Mouse (Mus musculus) adrenal gland, adult 18-20 months (tissue): ENCODE results near the gene Rnf151. TPM values are rescaled to one million over a fixed set of nuclear protein-coding genes. Genes with fewer than 3 reads are reported as not detected.
A peak's percentile ranks its signal among the peaks of the same experiment; 100 is the strongest.
"Not testable (repeated sequence)": the region's sequence is repeated elsewhere in the genome, so short reads cannot be mapped to it uniquely, and the experiment has no call there.

Experiments
- DNase-seq, 2 experiments: peaks; one replicate each; pipeline ENCODE4 v3.0.0; 2021 to 2022; ENCODE audit warnings: low spot score in 2 of 2
- total RNA-seq, 2 experiments: library from RNA; stranded (reverse); gene quantifications; 1 replicate in 1 of 2; 2 replicates in 1 of 2; pipeline ENCODE4 v1.2.3; 2021

Gene Rnf151
- total RNA-seq, 2 experiments from 2014 or later: not detected

DNA sequence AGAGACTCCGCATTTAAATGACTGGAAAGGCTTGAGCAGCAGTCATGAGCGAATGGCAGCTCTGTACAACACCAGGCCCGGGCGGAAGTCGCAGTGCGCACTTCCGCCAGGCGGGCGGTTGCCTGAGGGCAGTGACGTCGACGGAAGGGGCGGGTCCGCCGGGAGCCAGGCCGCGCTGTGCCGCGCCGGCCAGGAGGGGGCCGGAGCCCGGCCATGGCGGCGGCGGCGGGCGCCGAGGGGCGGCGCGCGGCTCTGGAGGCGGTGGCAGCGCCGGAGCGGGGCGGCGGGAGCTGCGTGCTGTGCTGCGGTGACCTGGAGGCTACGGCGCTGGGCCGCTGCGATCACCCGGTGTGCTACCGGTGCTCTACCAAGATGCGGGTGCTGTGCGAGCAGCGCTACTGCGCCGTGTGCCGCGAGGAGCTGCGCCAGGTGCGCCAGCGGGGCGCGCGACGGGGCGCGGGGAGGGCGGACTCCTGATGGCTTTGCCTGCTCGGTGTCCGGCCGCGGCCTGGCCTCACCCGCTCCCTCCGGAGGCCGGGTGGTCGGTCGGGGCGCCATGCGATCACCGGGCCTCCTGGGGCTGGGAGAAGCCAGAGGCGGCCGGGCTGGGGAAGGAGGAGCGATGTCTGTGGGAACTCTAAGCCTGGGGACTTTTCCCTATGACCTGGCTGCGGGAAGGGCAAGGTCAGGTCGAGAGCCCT, 48.2 kb downstream of the Rnf151 start, which contains the start of gene Zfp598:
Zfp598 (plus strand) TSS at position 143 of the 701 bp plus-strand sequence.
- DNase-seq: peak; percentile 97

DNA sequence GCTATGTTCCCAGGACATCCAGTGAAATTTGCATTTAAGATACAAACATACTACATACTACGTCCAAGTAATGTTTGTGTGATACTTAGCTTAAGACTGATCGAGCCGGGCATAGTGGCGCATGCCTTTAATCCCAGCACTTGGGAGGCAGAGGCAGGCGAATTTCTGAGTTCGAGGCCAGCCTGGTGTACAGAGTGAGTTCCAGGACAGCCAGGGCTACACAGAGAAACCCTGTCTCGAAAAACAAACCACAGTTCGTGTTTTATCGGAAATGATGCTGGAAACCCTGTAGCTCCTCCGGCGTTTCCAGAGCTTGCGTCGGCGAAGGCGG, 48.7 kb downstream of the Rnf151 start:
- not testable (repeated sequence) for DNase-seq

GRCm38 (mm10) chr17:24667416-24667815, 50.4 kb downstream of the Rnf151 start:
- peak; percentile 37 to 52 for DNase-seq

- DNase-seq: not testable (repeated sequence)
These were observed 50.9 kb downstream of the Rnf151 start for GRCm38 (mm10) chr17:24667011-24667410.

Other genes with a start within 250 kb of the Rnf151 start
- 10 to 100 TPM; 21.9 to 23.1 TPM for gene E4f1, start 247.8 kb downstream of the Rnf151 start, total RNA-seq
- gene Pgp, start 247.7 kb downstream of the Rnf151 start, total RNA-seq: 10 to 100 TPM; 85.8 to 86.4 TPM
- gene Bricd5, start 244.2 kb downstream of the Rnf151 start, total RNA-seq: under 1 TPM; 0.42 to 0.53 TPM
- 10 to 100 TPM; 24.6 to 26.5 TPM for gene Mlst8, start 239.0 kb downstream of the Rnf151 start, total RNA-seq
- 10 to 100 TPM; 16.0 to 31.5 TPM for gene Caskin1, start 229.5 kb downstream of the Rnf151 start, total RNA-seq
- gene Traf7, start 190.1 kb downstream of the Rnf151 start, total RNA-seq: 100 to 1,000 TPM; 101 to 105 TPM
- gene Rab26, start 183.9 kb downstream of the Rnf151 start, total RNA-seq: 1 to 10 TPM; 1.5 to 2.0 TPM
- gene Pkd1, start 168.2 kb downstream of the Rnf151 start, total RNA-seq: 10 to 100 TPM; 37.9 to 38.2 TPM
- 100 to 1,000 TPM in 1 of 2 experiments, 10 to 100 TPM in 1; 93.3 to 111 TPM for gene Tsc2, start 85.4 kb downstream of the Rnf151 start, total RNA-seq
- gene Nthl1, start 85.4 kb downstream of the Rnf151 start, total RNA-seq: 1 to 10 TPM; 7.3 to 8.0 TPM
- 10 to 100 TPM; 62.0 to 90.2 TPM for gene Slc9a3r2, start 67.7 kb downstream of the Rnf151 start, total RNA-seq
- gene Npw, start 59.6 kb downstream of the Rnf151 start, total RNA-seq: not detected
- 10 to 100 TPM; 50.0 to 55.7 TPM for gene Zfp598, start 48.4 kb downstream of the Rnf151 start, total RNA-seq
- 1 to 10 TPM; 2.2 to 3.3 TPM for gene Syngr3, start 28.1 kb downstream of the Rnf151 start, total RNA-seq
- gene Gfer, start 21.9 kb downstream of the Rnf151 start, total RNA-seq: 10 to 100 TPM; 31.9 to 33.9 TPM
- gene Noxo1, start 21.8 kb downstream of the Rnf151 start, total RNA-seq: 1 to 10 TPM; 2.8 to 3.9 TPM
- 10 to 100 TPM; 30.2 to 32.4 TPM for gene Tbl3, start 10.4 kb downstream of the Rnf151 start, total RNA-seq
- gene Rps2, start 53 bp upstream of the Rnf151 start, total RNA-seq: 100 to 1,000 TPM; 653 to 681 TPM
- gene Ndufb10, start 6.4 kb upstream of the Rnf151 start, total RNA-seq: 100 to 1,000 TPM; 239 to 321 TPM
- 1 to 10 TPM in 1 of 2 experiments, not detected in 1; 1.2 TPM for gene Rpl3l, start 9.8 kb upstream of the Rnf151 start, total RNA-seq
- gene Msrb1, start 18.6 kb upstream of the Rnf151 start, total RNA-seq: 10 to 100 TPM; 83.9 to 94.4 TPM
- gene Hs3st6, start 34.9 kb upstream of the Rnf151 start, total RNA-seq: 1 to 10 TPM; 2.2 to 2.3 TPM
- gene Meiob, start 86.2 kb upstream of the Rnf151 start, total RNA-seq: under 1 TPM; 0.50 to 0.80 TPM
- 10 to 100 TPM; 88.4 to 99.0 TPM for gene Hagh, start 122.1 kb upstream of the Rnf151 start, total RNA-seq
- 10 to 100 TPM; 27.6 to 28.2 TPM for gene Fahd1, start 132.3 kb upstream of the Rnf151 start, total RNA-seq
- 1 to 10 TPM; 2.0 to 2.7 TPM for gene Igfals, start 147.9 kb upstream of the Rnf151 start, total RNA-seq
- gene Nubp2, start 168.3 kb upstream of the Rnf151 start, total RNA-seq: 10 to 100 TPM; 48.5 to 54.1 TPM
- 10 to 100 TPM; 33.0 to 33.9 TPM for gene Spsb3, start 168.6 kb upstream of the Rnf151 start, total RNA-seq
- 10 to 100 TPM; 40.6 to 46.1 TPM for gene Eme2, start 177.0 kb upstream of the Rnf151 start, total RNA-seq
- gene Mrps34, start 177.1 kb upstream of the Rnf151 start, total RNA-seq: 100 to 1,000 TPM; 107 to 148 TPM
- 100 to 1,000 TPM in 1 of 2 experiments, 10 to 100 TPM in 1; 50.8 to 100 TPM for gene Nme3, start 178.4 kb upstream of the Rnf151 start, total RNA-seq
- gene Mapk8ip3, start 218.9 kb upstream of the Rnf151 start, total RNA-seq: 100 to 1,000 TPM; 125 to 137 TPM
- 10 to 100 TPM; 19.2 to 26.3 TPM for gene Jpt2, start 242.6 kb upstream of the Rnf151 start, total RNA-seq